Mouse (Mus musculus) mouse trophoblast stem cell (cell line): ENCODE results near the gene Slc16a11.

Source experiments
- in situ Hi-C, 2 experiments: fragments of 300-500 bp; cut with MseI, MboI; formaldehyde crosslinking; loops; 2 replicates in 1 of 2; 3 replicates in 1 of 2; pipeline ENCODE4 v1.15.1; 2025

Slc16a11 gene

DNA sequence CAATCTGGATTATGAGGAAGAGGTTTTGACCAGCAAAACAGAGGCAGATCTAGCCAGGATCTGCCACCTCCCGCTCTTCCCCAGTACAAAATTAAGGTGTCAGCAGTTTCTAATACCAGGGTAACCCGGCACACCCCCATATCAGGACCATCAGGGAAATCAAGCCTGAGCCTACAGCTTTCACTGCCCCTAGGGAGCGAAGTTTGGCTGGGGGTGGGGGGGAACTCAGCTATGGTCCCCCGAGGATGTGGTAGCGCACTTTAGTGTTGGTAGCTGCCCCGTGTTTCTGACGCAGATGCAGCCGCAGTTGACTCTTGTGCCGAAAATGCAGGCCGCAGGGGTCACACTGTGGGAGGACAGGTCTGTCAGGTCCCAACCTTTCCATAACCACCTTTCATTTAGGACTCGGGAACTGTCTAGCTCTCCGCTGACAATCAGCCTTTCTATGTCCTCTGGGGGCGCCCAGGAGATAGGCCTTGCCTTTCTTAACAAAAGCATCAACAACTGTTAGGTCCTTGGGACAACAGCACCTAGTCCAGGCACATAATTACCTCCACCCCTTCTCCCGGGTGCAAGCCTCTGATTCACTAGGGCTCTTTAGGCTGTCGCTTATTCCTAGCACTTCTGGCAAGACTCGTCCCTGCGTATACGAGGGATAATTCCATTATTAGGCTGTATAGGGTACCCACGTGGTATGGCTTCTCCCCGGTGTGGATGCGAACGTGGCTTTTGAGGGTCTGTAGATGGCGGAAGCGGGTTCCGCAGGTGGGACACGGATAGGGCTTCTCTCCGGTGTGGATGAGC is 13.4 kb downstream of the Slc16a11 start:
- in situ Hi-C loops, result no loop called here

DNA sequence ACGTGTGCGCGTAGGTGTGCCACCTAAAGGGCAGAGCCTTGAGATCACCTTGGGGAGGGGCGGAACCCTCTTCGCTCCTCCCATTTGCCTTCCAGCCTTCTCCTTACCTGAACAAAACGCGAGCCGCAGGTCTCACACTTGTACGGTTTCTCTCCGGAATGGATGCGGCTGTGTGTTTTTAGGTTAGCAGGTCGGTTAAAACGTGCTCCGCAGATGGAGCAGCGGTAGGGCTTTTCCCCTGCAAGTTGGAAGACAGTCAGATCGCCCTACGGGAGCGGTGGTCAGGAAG is 14.0 kb downstream of the Slc16a11 start:
- in situ Hi-C loops, result no loop called here

DNA sequence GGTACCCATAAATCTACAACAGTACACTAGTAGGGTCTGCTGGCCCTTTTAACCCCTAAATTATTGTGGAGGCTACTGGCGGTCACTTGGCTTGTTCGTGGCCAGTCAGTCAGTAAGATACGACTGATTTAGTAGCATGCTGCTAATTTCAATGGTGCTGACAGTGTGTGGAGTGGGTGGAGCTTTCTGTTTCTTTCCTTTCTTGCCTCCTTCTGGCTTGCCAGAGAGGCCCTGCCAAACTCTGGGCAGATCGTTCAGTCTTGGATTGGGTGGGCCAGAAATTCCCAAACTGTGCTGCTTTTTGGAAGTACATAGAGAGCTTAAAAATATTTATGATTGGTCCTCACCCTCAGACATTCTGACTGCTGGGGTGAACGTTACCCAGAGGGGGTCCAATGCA is 14.6 kb downstream of the Slc16a11 start:
- in situ Hi-C loops, result no loop called here

DNA sequence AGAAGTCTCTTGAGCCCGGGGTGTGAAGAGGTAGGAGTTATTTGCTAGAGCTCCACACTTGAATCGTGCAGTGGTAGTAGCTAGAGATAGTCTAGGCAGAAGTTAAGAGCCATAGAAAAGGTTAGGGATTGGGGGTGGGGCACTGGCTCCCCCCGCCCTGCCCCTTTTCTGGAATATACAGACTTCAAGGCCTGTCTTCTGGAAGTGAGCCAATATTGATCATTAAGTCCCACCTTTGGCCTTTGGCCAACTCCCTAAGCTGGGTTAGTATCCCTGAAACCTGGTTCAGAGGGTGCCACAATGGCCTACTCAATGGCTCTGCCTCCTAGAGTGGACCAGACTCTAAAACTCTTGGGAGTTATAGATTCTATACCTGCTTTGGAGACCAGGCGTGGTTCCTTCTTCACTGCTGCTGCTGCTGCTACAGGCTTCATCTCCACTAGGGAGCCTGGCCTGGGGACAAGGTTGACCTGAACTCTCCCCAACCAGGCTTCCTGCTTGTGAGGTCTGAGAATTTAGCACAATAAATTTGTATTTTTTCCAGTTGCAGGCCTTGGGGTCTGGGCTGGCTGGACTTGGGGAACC is 15.2 kb downstream of the Slc16a11 start:
- in situ Hi-C loops, result no loop called here

GRCm38 (mm10) chr11:70228828-70229227 is 16.3 kb downstream of the Slc16a11 start:
- in situ Hi-C loops, result no loop called here

DNA sequence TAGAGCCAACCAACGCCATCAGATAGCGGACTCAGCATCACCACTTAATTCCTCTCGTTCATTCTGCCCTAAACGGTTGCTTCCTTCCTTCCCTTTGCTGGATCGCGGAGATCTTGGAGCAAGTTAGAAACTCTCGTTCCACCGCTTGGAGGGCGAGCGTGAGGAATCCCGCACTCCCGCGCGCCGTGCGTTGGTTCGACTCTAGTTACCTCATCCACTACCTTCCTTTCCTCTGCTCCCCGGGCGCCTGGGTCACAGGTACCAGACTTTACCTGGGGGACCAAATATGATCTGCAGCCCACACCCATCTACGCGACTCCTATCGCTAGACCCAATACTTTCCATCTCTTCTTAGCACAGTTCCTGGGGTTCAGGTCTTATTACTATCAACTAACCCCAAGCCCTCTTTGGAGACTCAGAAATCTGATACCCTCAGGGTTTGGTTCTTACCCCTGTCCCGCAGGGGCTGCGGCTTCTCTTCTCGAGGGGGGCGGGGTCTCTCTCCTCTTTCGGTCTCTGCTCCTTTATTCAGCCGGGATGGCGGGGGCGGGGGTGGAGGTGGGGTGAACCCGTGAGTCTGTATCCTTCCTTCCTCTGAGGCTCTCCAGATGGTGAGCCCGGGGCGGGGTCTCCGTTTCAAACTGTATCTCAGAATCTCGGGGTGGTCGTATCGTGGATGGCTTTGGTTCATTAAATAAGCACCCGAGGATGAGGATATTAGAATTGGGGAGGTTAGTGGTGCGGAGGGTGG is 16.9 kb downstream of the Slc16a11 start, which contains the start of gene Bcl6b:
Gene Bcl6b (minus strand): TSS at position 539 of the 751 bp plus-strand sequence.
- in situ Hi-C loops, result no loop called here

DNA sequence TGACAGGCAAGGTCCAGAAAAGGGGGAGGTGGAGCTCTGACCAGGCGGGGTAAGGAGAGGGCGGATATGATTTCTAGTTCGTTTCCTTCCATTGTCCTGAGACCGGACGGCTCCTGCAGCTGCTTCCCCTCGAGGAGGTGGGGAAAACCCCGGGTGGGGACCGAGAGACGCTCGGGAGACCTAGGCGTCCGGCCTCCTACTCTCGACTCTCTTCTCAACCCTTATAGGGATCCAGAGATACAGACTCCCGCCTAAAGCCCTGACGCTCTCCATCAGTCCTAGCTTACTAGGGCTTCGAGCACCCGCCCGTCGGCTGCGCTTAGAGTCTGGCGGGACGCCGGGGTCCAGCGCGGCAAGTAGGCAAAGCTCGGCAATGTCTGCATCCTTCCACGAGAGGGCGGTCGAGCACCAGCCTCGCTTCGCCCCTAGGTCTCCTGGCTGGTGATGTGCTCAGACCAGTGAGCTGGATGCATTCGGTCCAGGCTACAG is 17.7 kb downstream of the Slc16a11 start:
- in situ Hi-C loops, result no loop called here

DNA sequence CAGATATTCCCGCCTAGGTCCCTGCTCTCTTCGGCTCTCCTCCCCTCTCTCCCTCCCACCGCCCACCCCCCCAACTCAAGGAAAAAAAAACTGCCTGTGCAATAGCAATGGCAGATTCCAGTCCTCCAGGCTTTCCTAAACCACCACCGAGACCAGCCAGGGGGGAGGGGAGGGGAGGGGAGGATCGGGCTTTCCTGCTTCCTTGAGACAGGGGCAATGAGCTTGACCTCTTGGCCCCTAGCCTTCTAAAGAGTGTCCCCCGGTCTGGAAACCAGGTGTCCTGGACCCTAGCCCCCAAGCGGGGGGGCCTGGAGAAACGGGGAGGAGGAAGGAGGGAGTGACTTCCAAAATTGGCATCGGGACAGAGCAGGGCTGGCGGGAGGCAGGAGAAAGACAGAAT is 20.0 kb downstream of the Slc16a11 start:
- in situ Hi-C loops, result no loop called here

GRCm38 (mm10) chr11:70233016-70233415 is 20.5 kb downstream of the Slc16a11 start:
- in situ Hi-C loops, result no loop called here

DNA sequence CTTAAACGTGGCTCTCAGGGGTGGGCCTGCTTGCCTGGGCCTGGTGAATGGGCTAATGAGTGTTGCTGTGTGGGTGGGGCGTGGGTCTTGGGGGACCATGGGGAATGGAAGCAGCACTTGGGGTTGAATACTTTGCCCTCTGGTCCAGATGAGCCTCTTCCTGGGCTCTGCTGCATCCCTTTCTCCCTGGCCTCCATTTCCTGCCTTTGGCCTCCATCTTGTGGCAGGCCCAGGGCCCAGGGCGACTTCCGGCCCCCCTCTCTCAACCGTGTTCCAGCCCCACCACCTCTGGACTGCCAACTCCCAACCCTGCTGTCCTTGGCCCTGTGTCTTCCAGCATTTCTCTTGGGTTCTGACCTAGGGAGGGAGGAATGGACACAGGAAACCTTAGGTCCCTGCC is 21.5 kb downstream of the Slc16a11 start:
- in situ Hi-C loops, result no loop called here

GRCm38 (mm10) chr11:70234497-70234896 is 21.9 kb downstream of the Slc16a11 start:
- in situ Hi-C loops, result no loop called here

GRCm38 (mm10) chr11:70235254-70235900 is 22.8 kb downstream of the Slc16a11 start:
- in situ Hi-C loops, result no loop called here

- in situ Hi-C loops, result no loop called here
Observed at GRCm38 (mm10) chr11:70236717-70237116, 24.2 kb downstream of the Slc16a11 start.

DNA sequence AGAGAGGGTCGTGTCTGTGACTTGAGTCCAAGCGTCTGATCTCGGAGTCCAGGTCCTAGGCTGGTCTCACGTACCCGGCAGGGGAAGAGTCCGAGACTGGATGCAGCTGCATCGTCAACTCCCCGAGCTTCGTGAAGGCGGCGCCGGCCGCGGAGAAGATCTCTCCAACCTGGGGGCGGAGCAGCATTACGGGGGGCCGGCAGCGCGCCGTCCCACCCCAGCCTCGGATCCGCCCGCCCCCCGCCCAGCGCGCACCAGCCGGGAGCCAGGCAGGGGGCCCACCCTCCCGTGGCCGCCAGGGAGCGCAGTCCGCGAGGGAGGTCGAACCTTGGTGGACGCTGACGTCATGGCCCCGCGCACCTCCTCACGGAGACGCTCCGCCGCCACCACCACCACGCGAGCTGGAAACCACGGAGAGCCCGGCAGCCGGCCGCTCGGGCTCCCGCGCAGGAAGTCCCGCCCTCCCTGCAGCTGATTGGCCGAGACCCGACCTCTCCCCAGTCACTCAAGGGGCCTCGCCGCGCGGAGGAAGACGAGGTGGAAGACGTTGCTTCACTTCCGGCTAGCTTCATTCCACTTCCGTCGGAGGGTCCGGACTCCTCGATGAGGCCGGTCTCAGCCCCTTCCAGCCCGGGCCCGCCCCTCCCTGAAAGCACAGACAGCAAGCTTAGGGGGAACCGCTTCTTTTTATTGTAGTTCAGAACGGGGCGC is 25.1 kb downstream of the Slc16a11 start, which contains the start of gene 0610010K14Rik:
Gene 0610010K14Rik (minus strand): TSS at position 458 of the 711 bp plus-strand sequence.
- in situ Hi-C loops, result no loop called here

DNA sequence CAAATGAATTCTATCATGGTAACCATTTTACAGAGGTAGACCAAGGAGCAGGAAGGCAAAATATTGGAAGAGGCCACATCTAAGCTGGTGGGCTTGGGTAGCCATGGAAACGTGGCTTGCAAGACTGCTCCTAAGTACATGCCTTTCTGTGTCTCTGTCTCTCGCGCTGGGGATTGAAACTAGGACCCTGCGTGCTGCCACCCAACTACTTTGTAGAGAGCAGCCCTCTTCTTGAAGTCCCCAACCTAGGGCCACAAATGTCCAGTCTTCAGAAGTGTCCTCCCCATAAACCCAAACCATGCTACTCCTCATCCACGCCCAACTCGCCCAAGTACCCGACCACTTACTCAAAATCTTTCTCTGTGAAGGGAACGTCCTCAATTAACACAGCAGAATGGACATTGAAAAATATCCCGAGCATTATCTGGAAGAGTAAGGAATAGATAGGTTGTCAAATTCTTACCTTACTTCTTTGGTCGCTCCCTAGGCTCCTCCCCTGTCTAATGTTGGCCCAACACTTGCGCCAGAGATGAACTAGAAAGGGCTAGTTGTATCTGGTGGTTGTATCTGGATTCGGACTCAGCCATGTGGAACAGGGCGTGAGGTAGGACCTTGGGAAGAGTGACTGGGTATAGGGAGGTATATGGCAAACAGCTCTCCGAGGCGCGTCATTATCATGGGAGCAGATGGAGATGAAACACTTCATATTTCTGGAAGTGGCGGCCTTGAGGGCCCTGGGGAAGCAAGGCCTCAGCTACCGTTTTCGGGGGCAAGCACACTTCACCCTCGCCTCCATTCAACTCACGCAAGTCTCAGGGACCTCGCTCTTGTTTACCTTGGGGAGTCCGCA is 26.3 kb downstream of the Slc16a11 start:
- in situ Hi-C loops, result no loop called here

GRCm38 (mm10) chr11:70239541-70240279 is 27.2 kb downstream of the Slc16a11 start, which contains the start of the genes Gm21988 and Rnasek:
Gene Gm21988 (minus strand): TSS chr11:70239830.
Gene Rnasek (minus strand): TSS chr11:70239842.
- in situ Hi-C loops, result no loop called here

DNA sequence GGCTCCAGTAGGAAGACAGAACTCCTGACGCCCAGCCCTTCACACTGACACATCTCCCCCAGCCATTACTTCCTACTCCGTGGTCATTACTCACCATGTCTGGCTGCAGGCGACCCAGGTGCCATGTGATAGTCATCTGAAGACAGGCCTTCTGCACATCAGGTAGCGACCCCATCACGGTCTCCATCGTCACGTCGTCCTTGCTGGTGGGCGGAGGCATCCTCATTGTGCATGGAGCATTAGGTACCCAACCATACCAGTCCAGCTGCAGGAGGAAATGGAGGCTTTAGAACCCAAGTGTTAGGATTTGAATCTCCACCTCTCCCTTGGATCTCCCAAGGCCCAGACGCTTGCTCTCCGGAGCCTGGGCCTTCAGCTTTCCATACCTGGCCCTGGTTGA is 30.0 kb downstream of the Slc16a11 start:
- in situ Hi-C loops, result no loop called here

- in situ Hi-C loops, result loop anchor here in 1 of 2 experiments (5.0 kb wide), 1 partner anchor 60 kb away; no protein-coding TSS in a partner anchor
Observed at GRCm38 (mm10) chr11:70247136-70247845, 34.7 kb downstream of the Slc16a11 start.

GRCm38 (mm10) chr11:70250150-70250549 is 37.6 kb downstream of the Slc16a11 start:
- in situ Hi-C loops, result no loop called here
